Mouse (Mus musculus) gastrocnemius, adult 18-20 months (tissue): ENCODE data around the gene Mgst3. TPM values are rescaled to one million over a fixed set of nuclear protein-coding genes. Genes with fewer than 3 reads are reported as not detected.

Experiments used
- microRNA-seq: library from miRNA; unstranded; fragments of <30 nt; microRNA quantifications from one replicate; pipeline ENCODE4 v1.2.0, GENCODE M21; 2021
- total RNA-seq, 2 experiments: library from RNA; stranded (reverse); gene quantifications; 2 replicates each; pipeline ENCODE4 v1.2.3; 2021

Gene Mgst3
- total RNA-seq, 2 experiments from 2014 or later = 146 to 183 TPM

Small RNAs within 50 kb of the gene (microRNA-seq; reads per million reads assigned to microRNA genes)
- not detected for gene Gm25911

Other genes starting within 250 kb of the Mgst3 start
- gene Uck2, start 108.5 kb downstream of the Mgst3 start, total RNA-seq = 10 to 100 TPM; 14.9 to 17.8 TPM
- gene Tmco1, start 85.5 kb downstream of the Mgst3 start, total RNA-seq = 10 to 100 TPM; 35.2 to 39.3 TPM
- gene Aldh9a1, start 43.9 kb downstream of the Mgst3 start, total RNA-seq = 1 to 10 TPM; 2.4 to 2.5 TPM
- gene Lrrc52, start 72.9 kb upstream of the Mgst3 start, total RNA-seq = 10 to 100 TPM in 1 of 2 experiments, 1 to 10 TPM in 1; 5.1 to 19.9 TPM
- gene Rxrg, start 204.5 kb upstream of the Mgst3 start, total RNA-seq = 10 to 100 TPM; 54.1 to 60.4 TPM